Mouse (Mus musculus) C2C12 (cell line): ENCODE data around the gene Taok1.

Experiments
- CTCF ChIP-seq: IDR thresholded peaks from one replicate; pipeline ENCODE4 v1.5.1; 2011; ENCODE audit not compliant: control insufficient read depth, insufficient read depth, insufficient read length
- USF1 ChIP-seq: IDR thresholded peaks from one replicate; pipeline ENCODE4 v1.6.1; 2011; ENCODE audit warnings: low read depth, mild to moderate bottlenecking, control low read depth, moderate library complexity

GRCm38 (mm10) chr11:77503511-77503910, 104.1 kb downstream of the Taok1 start:
- TF ChIP-seq USF1 (no peak), CTCF (no peak)
